Mouse (Mus musculus) heart, adult 2 months (tissue): ENCODE results near the gene Itga1. TPM values are rescaled to one million over a fixed set of nuclear protein-coding genes. Genes with fewer than 3 reads are reported as not detected.

ENCODE experiments used
- DNase-seq, 2 experiments: peaks; one replicate each; pipeline ENCODE4 v3.0.0; 2021
- H3K27ac ChIP-seq: fragments of 200-600 bp; 2 replicates; pipeline ENCODE4 v1.8.1; 2022
- H3K27me3 ChIP-seq: fragments of 200-500 bp; 2 replicates; pipeline ENCODE4 v1.6.1; 2012; ENCODE audit warnings: mild to moderate bottlenecking, low read length, inconsistent platforms, mixed read lengths; ENCODE audit not compliant: control insufficient read depth, insufficient read depth
- H3K36me3 ChIP-seq: fragments of 200-500 bp; 2 replicates; pipeline ENCODE4 v1.6.1; 2012; ENCODE audit warnings: low read length, inconsistent platforms; ENCODE audit not compliant: control insufficient read depth, insufficient read depth
- H3K4me1 ChIP-seq: fragments of 200-500 bp; 2 replicates; pipeline ENCODE4 v1.6.1; 2011; ENCODE audit warnings: low read length; ENCODE audit not compliant: control insufficient read depth, insufficient read depth
- H3K4me3 ChIP-seq: fragments of 200-600 bp; 2 replicates; pipeline ENCODE4 v1.8.1; 2022
- H3K79me2 ChIP-seq: fragments of 200-500 bp; replicated peaks from 2 replicates; pipeline ENCODE4 v1.6.1; 2012; ENCODE audit warnings: mild to moderate bottlenecking, inconsistent platforms, low read length, moderate library complexity, mixed read lengths; ENCODE audit not compliant: control insufficient read depth, insufficient read depth
- H3K9ac ChIP-seq: fragments of 200-500 bp; 2 replicates; pipeline ENCODE4 v1.6.1; 2012; ENCODE audit warnings: low read depth, mild to moderate bottlenecking, control low read depth, inconsistent platforms, low read length, mixed read lengths
- CTCF ChIP-seq: fragments of 200-600 bp; IDR thresholded peaks from 2 replicates; pipeline ENCODE4 v1.8.1; 2022; ENCODE audit warnings: antibody characterized with exemption, mild to moderate bottlenecking, moderate library complexity
- EP300 ChIP-seq: fragments of 200-500 bp; IDR thresholded peaks from 2 replicates; pipeline ENCODE4 v1.6.1; 2011; ENCODE audit warnings: low read depth, low read length, control low read depth; ENCODE audit not compliant: insufficient read depth
- POLR2A ChIP-seq: fragments of 200-500 bp; IDR thresholded peaks from 2 replicates; pipeline ENCODE4 v1.6.1; 2011; ENCODE audit warnings: mild to moderate bottlenecking, low read depth, low read length, control low read depth; ENCODE audit not compliant: insufficient read depth
- WGBS: fragments of 180-500 bp; shearing (Covaris S2); methylation state at CpG from one replicate; pipeline ENCODE4 v1.1.7; 2018; 5-methylcytosine and 5-hydroxymethylcytosine counted together
- intact Hi-C: fragments of 180-260 bp; cut with DNase I; formaldehyde crosslinking; loops from one replicate; pipeline ENCODE4 v1.15.1; 2025
- polyA plus RNA-seq: library from polyadenylated mRNA; depleted of rRNA; stranded (reverse); fragments of >200 nt; gene quantifications from 2 replicates; pipeline ENCODE4 v1.2.3, GENCODE M21; 2012
- total RNA-seq, 2 experiments: library from RNA; stranded (reverse); gene quantifications; 2 replicates each; pipeline ENCODE4 v1.2.3; 2021

Itga1 gene
- total and polyA plus RNA-seq, 3 experiments = 6.8 to 34.8 (median 34.8) TPM

DNA sequence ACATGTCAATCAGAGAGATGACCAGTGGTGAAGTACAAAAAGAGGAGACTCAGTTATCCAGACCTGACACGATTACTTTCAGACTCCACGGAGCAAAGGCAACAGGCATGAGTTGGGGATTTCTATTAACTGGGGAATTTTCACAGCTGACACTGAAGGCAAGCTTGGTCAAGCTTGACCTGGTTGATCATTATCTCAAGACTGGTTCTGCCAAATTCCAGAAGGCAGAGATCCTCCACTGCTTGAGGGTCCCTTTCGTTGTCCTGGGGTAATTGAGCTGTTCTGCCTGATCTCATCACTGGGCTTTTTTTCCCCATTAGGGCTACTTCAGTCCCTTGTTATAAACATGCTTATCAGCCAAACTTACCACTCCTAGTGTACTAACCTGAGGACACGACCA is 7.9 kb upstream of the Itga1 start:
- Histone ChIP-seq H3K4me3 (no peak overlapping the region), H3K36me3 (peaks cover 5% of the 10 kb centered on the region; the same call in 1 of the 2 replicates), H3K4me1 (peaks cover 10% of the 10 kb centered on the region), H3K27ac (no peak overlapping the region; the same call in 1 of the 2 replicates), H3K9ac (no peak overlapping the region), H3K79me2 (no peaks in the 10 kb centered on the region), H3K27me3 (no peaks in the 10 kb centered on the region)
- no peak for TF ChIP-seq POLR2A
- no peak for TF ChIP-seq EP300
- no peak for TF ChIP-seq CTCF
- intact Hi-C loops = loop anchor here (1.0 kb wide), 1 partner anchor 8 kb away; no protein-coding TSS in a partner anchor
- no peak for DNase-seq
- WGBS = 88% methylated on average over 4 of the region's 4 CpGs

DNA sequence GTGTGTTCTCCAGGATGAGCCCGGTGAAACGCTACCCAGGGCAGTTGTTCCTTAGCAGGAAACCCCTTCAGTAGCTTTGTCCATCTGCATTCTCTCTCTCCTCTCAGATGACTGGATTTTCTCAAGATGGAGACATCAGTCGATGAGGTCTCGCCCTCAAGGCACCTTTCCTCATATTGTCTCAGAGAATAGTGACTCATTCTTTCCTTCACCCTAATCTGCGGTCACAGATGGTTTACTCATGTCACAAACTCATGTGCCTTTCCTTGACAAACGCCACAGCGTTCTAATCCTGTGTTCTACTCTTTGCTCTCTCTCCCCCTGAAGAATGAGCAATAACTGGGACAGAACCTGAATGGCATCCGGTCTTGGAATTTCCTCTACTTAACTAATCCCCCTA is 5.7 kb upstream of the Itga1 start:
- peaks cover 5% of the 10 kb centered on the region; the same call in 1 of the 2 replicates for H3K36me3 ChIP-seq
- H3K27ac ChIP-seq = peak overlapping the region; percentile 82
- no peaks in the 10 kb centered on the region for H3K79me2 ChIP-seq
- DNase-seq = no peak
- H3K4me1 ChIP-seq = peaks cover 10% of the 10 kb centered on the region
- no peak overlapping the region for H3K4me3 ChIP-seq
- no peak for TF ChIP-seq POLR2A
- no peak for TF ChIP-seq EP300
- TF ChIP-seq CTCF = no peak
- intact Hi-C loops = no loop called here
- no peak overlapping the region for H3K9ac ChIP-seq
- H3K27me3 ChIP-seq = no peaks in the 10 kb centered on the region
- WGBS = 47% methylated on average over 8 of the region's 8 CpGs

DNA sequence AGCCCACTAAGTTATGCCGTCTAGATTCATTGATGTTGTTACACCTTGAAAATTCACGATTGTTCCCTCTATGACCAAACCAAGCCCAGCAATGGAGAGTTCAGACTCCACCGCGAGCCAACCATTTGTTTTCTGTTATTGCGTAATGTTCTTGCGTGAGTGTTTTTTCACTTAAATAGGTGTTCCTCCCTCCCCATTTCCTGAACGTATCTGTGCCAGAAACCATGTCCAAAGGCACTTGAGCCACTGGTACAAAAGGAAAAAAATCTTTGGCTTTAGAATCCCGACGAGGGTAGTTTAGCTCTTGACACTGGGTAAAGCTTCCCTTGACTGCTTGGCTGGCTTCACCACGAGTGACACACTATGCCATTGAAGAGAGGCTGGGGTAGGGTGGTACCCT is 4.4 kb upstream of the Itga1 start:
- H3K4me1 ChIP-seq = peaks cover 10% of the 10 kb centered on the region
- DNase-seq = peak; percentile 43 to 46
- 47% methylated on average over 10 of the region's 10 CpGs for WGBS
- intact Hi-C loops = no loop called here
- TF ChIP-seq POLR2A (peak; percentile 41; the same call in 1 of the 2 replicates), EP300 (peak; percentile 67; the same call in 1 of the 2 replicates), CTCF (no peak)
- H3K27ac ChIP-seq = peak overlapping the region; percentile 82
- H3K4me3 ChIP-seq = no peak overlapping the region
- H3K27me3 ChIP-seq = no peaks in the 10 kb centered on the region
- H3K79me2 ChIP-seq = no peaks in the 10 kb centered on the region
- H3K36me3 ChIP-seq = peaks cover 5% of the 10 kb centered on the region; the same call in 1 of the 2 replicates
- no peak overlapping the region for H3K9ac ChIP-seq

DNA sequence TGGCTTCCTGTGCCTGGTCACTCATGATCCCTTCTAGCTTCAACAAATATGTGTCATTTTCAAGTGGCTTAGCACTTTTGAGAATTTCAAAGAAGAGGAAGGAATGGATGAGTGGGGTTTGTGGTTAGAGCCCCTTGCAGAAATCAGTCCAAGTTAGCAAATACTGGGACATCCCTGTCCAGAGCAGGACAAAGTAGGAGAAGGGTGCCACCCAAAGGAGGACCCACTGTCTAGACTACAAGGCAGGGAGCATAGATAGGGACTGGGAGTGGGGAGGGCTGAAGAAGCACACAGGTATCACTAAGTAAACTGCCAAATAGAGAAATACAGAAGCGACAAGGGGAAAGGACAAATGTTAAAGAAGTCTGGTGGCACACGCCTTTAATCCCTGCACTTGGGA is 990 bp upstream of the Itga1 start:
- WGBS = 100% methylated on average over 2 of the region's 2 CpGs
- Histone ChIP-seq H3K4me1 (peaks cover 9% of the 10 kb centered on the region), H3K36me3 (peaks cover 14% of the 10 kb centered on the region), H3K27ac (peak overlapping the region; percentile 31; the same call in 1 of the 2 replicates), H3K9ac (no peak overlapping the region), H3K79me2 (peaks cover 2% of the 10 kb centered on the region; the same call in 1 of the 2 replicates), H3K4me3 (no peak overlapping the region), H3K27me3 (no peaks in the 10 kb centered on the region)
- TF ChIP-seq POLR2A = no peak
- no peak for TF ChIP-seq EP300
- TF ChIP-seq CTCF = peak; percentile 22; the same call in 1 of the 2 replicates
- intact Hi-C loops = loop anchor here (2.0 to 5.0 kb wide), 3 partner anchors 16 to 115 kb away; no protein-coding TSS in a partner anchor
- DNase-seq = no peak

DNA sequence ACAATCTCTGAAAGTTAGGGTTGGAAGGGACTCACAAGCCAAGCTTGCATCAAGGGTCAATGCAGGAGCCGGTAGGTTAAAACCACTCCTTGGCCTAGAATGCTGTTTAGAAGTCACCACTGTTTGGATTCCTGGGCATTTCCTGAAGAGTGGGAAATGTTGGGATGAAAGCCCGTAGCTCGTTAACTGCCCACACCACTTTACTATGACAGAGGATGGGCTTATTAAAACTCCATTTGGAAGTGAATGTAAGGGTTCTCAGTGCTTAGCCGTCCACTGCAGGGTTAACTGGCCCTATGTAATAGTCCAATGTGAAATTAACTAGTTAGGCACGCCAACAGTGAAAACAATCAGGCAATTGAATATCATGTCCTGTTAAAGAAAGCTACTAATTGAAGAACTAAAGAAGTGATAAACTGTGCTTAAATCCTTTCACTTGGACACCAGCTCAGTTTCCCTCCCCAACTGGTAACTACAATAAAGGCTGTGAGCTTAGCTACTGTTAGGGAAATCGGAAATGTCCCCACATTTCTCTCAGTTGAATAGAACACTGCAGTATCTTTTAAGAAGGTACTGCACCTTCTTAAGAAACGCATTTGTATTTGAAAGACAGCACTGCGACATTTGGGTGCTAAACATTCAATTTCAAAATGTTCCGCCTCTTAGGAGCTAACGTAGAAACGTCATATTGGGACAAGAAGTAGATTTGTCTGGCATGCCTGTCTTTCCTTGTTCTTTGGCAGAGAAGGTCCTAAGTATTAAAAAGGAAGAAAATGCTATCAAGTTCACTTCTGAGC is 1.2 kb downstream of the Itga1 start:
- H3K4me1 ChIP-seq = peaks cover 8% of the 10 kb centered on the region
- peaks cover 2% of the 10 kb centered on the region; the same call in 1 of the 2 replicates for H3K79me2 ChIP-seq
- TF ChIP-seq POLR2A (no peak), CTCF (no peak), EP300 (no peak)
- H3K27me3 ChIP-seq = no peaks in the 10 kb centered on the region
- no peak for DNase-seq
- H3K27ac ChIP-seq = peak overlapping the region; percentile 97
- peaks cover 19% of the 10 kb centered on the region for H3K36me3 ChIP-seq
- 12% methylated on average over 11 of the region's 11 CpGs for WGBS
- H3K9ac ChIP-seq = peak overlapping the region; percentile 89
- intact Hi-C loops = loop anchor here (1.0 to 5.0 kb wide), 3 partner anchors 10 to 117 kb away; partner anchors contain the start of gene Pelo
- peak overlapping the region; percentile 81 for H3K4me3 ChIP-seq

- 46% methylated on average over 9 of the region's 9 CpGs for WGBS
Observed at GRCm38 (mm10) chr13:115099381-115099780, 2.4 kb downstream of the Itga1 start.

More at GRCm38 (mm10) chr13:115099381-115099780, 2.4 kb downstream of the Itga1 start:
- Histone ChIP-seq H3K4me1 (peaks cover 9% of the 10 kb centered on the region), H3K79me2 (peaks cover 4% of the 10 kb centered on the region; the same call in 1 of the 2 replicates), H3K36me3 (peaks cover 29% of the 10 kb centered on the region), H3K4me3 (peak overlapping the region; percentile 81), H3K9ac (peak overlapping the region; percentile 38), H3K27ac (peak overlapping the region; percentile 97), H3K27me3 (no peaks in the 10 kb centered on the region)
- no peak for DNase-seq
- TF ChIP-seq CTCF (0 out of 2 replicates have a peak, but pooled peaks have one; percentile 20), POLR2A (no peak)
- intact Hi-C loops = loop anchor here (5.0 kb wide), 1 partner anchor 97 kb away; no protein-coding TSS in a partner anchor
